Mouse (Mus musculus): ENCODE measurements around the gene Cd96.

DNA sequence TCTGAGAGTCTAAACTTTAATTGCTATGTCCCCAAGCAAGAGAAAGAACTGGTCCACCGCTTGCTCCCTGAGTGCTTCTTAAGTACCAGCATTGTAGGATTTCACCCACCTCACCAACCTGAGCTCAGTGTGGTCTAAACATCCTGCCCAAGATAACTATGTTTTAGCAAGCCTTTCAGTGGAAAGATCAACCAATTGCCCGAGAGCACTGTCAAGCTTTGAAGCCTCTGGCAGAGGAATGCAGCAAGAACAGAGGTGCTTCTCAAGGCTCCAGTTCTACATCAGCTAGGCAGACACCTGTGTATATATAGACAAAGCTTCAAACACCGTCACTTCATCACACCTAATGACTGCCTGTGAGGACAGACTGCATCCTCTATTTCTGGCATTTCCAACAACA lies 111.3 kb downstream of the Cd96 start:
- no peak for TF ChIP-seq EP300 (IDR thresholded peaks at IDR 0.05; ENCODE audit: low read depth)
- no peak for TF ChIP-seq CTCF (IDR thresholded peaks at IDR 0.05; ENCODE audit: low read depth)
